Mouse (Mus musculus) spleen, adult 18-20 months (tissue): ENCODE data around the gene Slc16a4.
"Not testable (repeated sequence)": the region's sequence is repeated elsewhere in the genome, so short reads cannot be mapped to it uniquely, and the experiment has no call there.

Source experiments
- DNase-seq, 2 experiments: peaks; one replicate each; pipeline ENCODE4 v3.0.0; 2022; ENCODE audit warnings: mixed read lengths in 2 of 2

Slc16a4 gene

DNA sequence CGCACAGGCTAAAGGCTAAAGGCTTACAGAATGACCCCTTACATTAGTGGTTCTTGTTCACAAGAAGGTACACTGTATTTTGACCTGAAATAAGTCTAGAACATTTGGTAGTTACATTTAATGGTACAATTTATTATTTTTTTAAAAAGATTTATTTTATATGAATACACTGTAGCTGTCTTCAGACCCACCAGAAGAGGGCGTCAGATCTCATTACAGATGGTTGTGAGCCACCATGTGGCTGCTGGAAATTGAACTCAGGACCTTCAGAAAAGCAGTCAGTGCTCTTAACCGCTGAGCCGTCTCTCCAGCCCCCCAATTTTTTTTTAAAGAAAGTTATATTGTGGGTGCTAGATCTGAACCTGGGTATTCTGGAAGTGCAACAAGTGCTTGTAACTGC lies 5.9 kb downstream of the Slc16a4 start:
- DNase-seq, result not testable (repeated sequence)

DNA sequence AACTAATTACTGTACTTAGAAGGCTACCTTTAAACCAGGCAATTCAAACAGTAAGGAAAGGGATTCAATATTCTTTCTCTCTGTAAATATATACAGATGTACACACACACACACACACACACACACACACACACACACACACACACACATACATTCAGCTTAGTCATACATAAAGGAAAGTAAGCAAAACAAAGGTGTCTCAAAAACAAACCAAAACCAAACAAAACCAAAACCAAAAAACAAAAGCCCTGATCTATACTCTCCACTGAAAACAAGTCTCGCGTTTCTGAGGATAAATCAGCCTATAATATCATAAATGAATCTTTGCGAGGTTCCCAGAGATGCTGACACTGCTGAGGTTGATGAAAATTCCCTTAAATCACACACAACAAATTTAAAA lies 26.3 kb downstream of the Slc16a4 start:
- no peak for DNase-seq

DNA sequence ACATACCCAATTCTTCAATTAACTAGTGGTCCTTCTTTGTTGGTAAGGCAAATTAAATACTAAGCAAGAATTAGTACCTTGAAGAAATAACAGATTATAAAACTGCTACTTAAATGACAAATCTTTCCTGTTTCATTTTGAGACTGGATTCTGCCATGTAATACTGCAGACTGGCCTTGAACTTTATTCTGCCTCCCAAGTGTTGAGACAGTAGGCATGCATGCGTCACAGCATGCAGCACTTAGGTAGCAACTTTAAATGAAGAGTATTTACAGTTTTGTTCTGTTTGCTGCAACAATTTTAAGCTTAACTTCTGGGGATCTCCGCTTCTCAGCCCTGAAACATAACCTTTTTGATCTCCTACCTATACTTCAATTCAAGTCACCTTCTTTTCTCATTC lies 30.1 kb downstream of the Slc16a4 start:
- no peak for DNase-seq

DNA sequence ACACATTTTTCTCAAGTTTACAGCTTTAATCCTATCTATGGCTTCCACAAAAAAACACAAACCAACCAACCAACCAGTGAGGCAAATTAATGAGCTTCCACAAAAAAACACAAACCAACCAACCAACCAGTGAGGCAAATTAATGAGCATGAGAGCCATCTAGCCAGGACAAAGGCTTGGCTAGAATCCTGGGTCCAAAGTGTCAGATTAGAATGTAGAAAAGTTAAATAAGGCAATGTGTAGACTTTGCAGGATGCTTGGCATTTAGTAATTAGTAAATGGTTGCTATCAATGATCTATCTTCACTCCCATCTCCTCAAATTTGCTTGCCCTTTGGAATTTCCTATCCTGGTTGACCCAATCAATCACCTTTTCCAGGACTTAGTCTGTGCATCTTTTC lies 30.7 kb downstream of the Slc16a4 start:
- no peak for DNase-seq

DNA sequence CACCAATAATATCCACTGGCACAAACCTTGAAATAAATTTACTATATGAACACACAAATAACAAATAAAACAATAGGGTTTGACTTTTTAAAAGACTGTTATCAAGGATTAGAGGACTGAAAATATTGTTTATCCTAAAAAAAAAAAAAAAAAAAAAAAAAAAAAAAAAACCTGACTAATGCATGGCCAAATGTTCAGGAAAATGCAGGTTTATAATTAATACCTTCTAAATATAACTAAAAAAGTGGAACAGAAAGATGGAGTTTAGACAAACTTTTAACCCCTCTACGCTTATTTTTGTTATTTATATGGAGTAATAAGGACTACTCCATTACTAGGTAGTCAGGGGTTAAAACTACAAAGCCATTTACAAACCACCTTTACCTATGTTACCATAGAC lies 35.4 kb downstream of the Slc16a4 start:
- no peak for DNase-seq

DNA sequence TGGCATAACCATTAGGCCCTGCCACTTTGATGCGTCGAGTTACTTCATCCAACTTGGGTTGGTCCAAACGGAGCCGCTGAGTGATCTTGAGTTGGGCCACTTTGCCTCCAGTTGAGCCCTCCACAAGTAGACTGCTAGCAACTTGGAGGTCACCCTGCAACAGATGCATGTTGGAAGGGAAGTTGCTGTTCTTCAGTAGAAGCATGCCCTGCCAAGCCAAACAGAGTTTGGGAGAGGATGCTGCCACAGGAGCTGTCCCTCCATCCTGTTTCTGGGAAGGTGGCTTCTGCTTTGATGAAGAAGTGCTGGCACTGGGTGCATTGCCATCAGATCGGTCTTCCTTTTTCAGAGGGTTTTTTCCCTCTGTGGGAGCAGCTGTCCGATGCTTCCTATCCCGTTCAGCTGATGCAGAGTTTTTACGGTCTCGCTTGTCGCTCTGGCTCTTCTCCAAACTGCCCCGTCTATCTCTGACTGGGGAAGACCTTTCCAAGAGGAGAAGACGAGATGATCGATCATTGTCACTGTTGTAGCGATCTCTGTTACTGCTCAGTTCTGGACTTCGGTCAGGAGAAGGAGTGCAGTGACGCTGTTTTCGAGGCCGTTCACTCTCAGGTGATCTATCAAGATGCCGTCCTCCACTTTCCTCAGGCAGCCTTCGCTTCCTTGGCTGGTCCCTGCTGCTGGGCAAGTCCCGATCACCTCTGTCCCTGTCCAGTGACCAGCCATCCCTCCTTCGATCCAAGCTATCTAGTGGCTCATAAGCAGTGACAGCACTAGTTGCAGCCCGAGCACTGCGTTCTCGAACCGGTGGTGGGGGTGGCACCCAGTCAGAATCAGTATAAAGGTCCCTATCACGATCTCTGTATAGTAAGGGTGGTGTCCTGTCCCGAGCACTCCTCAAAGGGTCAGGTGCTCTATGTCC lies 39.7 kb downstream of the Slc16a4 start:
- DNase-seq, result no peak

DNA sequence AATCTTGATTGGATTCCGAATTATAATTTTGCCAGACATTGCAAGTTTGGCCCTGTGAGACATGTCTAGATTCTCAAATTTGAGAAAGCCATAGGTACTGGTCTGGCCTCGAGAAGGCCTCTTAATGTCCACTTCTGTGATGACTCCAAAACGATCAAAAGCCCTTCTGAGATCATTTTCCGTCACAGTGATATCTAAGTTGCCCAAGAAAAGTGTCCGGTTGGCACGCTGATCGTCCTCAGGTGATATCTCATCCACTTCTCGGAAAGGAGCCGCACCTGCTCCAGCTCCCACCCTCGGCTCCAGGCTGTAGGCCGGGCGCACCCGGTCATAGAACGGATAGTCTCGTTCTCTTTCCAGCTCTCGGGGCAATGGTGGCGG lies 40.7 kb downstream of the Slc16a4 start:
- no peak for DNase-seq

DNA sequence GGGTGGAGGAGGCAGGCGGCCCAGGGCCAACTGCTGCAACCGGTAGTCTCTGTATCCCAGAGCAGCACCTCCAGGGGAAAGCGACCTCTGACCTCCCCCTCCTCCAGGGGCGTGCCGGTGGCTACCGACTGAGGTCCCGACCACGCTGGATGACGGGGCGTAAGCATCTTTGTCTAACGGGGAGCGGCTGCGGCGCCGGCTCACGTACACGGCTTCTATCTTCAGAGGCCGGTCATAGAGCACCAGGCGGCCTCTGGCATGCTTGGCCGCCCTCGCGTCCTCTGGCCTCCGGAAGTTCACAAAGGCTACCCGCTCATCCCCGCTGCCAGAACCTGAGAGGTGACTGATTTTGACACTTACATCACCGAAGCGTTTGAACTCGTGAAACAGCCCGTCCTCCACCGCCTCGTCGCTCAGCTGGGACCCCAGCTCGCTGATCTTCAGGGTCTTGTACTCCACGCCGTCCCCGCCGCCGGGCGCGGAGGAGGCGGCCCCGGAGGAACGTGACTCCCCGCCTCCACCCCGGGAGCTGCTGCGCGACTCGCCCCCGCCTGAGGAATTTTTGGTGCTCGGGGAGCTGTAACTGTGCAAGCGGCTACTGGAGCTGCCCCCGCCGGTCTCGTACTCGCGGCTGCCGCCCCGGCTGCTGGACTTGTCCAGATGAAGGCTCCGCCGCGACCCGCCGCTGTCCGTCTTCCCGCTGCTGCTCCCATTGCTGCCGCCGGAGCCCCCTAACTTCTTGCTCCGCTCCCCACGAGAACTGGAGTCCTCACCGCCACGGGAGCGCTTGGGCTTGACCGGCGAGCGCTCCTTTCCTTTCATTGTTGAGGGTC lies 41.3 kb downstream of the Slc16a4 start:
- peak in 1 of 2 experiments; percentile 34 for DNase-seq

DNA sequence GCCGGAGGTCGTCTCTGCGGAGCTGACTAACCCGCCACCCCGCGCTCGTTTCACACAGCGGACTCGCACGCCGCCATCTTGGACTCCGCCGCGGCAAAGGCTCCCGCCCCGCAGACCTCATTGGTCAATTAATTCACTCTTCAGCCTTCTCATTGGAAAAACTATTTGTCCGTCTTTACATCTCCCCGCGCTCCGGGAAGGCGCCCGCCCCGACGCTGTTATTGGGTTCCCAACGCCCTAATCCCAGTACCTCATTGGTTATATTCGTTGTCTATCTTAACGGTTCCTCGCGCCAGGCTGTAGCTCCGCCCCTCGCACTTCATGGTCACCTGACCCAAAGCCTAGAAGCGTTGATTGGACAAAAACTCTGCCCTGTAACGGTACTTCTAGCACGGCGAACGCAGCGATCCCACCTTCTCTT lies 41.9 kb downstream of the Slc16a4 start:
- peak; percentile 84 to 92 for DNase-seq

DNA sequence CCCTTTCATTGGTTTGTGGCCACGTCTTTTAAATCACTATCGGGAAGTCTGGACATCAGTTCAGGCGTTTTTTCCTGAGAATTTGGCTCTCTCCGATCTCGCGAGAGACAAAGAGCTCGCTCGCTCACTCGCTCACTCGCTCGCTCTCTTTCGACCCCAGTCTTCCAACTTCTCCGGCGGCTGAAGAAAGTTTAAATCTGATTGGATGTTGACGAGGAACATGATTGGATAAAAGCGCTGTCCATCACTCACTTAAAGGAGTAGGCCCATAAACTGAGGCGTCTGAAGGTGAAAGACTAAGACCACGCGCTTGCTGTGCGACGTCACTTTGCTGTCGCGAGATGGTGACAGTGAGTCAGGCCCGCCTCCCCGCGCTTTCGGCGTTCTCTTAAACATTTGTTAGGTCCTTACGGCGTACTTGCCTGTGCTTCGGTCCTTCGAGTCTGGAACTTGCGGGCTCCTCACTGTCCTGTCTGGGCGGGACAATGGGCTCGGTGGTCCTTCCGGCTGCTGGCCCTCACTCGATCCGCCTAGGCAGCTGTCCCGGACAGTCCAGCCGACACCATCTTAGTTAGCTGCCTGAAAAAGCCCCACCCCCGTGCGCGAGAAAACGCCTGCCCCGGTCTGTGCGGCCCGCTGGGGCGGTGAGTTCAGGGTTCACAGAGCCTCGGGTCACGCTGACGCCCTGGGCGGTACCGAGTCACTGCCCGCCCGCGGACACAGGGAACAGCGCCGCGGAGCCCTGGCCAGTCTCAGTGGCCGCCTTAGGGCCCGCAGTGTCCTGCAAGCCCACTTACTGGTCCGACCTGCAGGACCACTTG lies 42.6 kb downstream of the Slc16a4 start, which contains the start of gene Rbm15:
Gene Rbm15, minus strand, starts transcription at position 293 of the 821 bp plus-strand sequence.
- peak; percentile 90 for DNase-seq

DNA sequence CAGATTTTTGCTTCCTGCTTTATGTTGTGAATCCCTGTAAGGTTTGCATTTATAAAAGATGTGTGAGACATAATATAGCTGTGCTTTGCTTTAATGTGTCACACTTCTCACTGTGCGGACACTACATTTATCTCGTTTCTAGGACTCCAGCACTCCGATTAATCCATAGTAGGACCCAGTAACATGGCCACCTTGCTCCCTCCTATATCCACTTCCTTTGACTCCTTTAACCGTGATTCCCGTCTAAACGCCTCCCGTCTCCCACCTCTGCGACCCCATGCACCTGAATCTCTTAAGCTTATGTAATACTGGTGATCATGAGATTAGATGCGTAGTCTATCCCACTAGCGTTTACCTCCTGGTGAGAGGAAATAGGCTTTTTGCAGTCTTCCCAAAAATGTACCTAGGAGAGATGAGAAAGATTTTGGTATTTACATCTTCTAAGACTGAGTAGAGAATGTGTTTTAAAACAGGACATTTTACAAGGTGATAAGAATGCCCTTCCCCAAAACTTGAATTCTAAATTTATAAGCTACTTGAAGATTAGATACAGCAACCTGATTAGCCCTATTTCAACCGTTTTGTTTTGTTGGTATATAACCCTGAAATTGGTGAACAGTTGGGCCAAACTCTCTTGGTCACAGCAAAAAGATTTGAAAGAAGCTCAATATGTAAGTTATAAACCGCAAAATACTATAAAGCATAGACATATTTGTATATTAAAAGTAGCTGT lies 43.3 kb downstream of the Slc16a4 start:
- DNase-seq, result no peak

DNA sequence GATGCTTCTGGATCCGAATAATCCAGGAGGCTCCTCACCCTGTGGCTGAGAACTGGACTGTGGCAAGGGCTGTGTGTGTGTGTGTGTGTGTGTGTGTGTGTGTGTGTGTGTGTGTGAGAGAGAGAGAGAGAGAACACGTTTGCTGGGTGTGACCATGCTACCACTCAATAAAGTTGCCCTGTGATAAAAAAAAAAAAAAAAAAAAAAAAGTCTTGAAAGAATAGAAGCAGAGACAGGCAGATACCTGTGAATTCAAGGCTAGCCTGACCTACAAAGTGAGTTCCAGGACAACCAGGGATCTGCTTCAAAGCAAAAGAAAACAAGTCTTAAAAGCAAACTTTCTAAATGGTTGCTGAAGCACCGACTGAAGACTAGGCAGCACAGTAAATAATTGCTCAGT lies 52.9 kb downstream of the Slc16a4 start:
- no peak for DNase-seq

DNA sequence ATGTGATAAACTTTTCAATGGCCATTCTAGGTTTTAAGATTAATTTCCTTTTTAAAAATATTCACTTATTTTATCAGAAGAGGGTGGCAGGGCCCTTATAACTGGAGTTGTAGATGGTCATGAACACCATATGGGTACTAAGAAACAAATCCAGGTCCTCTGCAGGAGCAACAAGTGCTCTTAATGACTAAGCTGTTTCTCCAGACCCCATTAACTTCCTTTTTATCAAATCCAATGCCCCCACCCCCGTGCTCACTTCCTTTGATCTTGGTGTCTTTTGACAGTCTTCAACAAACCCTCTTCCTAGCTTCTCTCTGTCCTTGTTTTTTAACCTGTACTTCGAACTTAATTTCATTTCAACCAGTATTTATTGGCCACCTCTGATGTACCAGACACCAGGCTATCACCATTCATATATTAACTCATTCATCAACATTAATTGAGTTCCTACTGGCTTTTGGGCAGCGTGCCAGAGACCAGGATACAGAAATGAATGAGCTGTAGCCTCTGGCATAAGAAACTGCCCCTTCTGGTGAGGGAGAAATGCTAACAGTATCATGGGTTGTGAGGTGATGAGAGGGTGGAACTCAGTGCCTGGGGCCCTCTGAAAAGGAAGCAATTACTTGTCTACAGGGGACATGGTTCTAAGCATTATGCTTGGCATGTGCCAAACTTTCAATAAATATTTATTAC lies 54.1 kb downstream of the Slc16a4 start:
- DNase-seq, result no peak

DNA sequence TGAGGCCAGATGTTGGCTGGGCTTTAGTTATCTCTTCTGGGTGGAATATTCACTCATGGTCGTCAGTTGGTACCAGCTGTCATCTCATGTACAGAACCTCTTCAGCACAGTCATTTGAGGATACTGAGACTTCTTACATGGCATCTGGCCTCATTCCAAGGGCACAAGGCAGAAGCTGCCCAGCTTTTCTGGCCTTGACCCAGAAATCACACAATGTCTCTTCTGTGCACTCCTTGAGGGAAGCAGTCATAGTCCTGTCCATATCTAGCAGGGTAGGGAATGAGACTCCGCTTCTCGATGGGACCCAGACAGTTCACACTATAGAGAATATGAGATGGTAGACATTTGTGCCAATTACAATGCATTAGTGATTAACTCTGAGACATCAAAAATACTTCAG lies 58.0 kb downstream of the Slc16a4 start:
- DNase-seq, result no peak

DNA sequence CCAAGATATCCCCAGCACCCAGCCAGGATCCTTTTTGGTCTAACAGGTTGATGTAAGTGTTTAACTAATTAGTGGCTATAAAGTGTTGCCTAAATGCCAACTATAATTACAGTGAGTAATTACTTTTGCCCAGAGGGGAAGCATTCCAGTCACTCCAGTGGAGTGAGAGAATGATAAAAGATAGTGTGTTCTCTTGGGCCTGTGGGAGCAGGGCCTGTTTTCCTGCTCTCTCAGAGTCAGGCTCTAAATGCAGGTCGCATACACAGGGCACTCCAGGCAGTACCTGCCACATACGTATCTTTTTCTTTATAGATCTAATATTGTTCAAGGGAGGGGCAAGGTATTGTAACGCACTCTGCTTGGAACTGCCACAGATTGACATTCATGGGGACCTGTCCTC lies 60.7 kb downstream of the Slc16a4 start:
- DNase-seq, result no peak

DNA sequence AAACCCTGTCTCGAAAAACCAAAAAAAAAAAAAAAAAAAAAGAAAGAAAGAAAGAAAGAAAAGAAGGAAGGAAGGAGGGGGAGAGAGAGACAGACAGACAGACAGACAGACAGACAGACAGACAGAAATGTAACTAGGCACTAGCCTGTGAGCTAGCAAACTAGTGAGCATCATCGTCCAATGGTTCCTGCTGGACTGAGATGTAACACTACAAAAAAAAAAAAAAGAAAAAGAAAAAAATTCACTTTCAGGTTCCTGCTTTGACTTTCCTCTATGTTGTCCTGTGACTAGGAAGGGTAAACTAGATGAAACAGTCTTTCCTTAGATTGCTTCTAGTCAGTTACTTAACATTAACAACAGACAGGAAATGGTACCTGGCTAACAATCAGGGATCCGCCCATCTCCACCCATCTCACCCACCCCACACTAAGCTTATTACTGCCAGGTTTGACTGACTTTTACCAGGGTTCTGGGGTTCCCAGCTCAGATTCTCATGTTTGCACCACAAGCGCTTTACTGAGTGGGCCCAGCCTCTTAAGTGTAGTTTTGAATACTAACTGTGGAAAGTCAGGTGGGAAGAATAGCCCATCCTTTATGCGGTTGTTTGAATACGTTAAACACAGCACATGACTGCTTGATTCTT lies 64.7 kb downstream of the Slc16a4 start:
- no peak for DNase-seq

DNA sequence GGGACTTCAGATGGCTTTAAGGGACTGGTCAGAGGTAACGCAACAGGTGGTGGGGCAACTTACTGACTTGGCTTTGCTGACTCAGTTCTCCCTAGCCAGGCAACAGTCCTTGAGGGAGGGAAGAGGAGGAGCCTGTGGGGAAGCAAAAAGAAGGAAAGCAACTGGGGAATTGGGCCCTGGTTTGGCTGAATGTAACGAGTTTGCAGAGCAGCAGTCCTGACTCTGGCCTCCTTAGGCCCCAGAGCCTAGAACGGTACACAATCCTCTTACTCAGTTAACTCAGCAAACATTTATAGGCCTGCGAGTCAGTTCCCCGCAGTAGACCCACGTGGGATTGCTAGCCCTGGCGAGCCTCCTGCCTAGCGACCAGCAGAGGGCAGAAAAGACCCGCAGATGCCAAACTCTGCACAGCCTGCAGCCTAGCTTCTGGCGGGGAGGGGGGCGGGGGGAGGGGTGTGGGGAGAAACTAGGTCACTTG lies 66.0 kb downstream of the Slc16a4 start:
- DNase-seq, result peak; percentile 16 to 51

DNA sequence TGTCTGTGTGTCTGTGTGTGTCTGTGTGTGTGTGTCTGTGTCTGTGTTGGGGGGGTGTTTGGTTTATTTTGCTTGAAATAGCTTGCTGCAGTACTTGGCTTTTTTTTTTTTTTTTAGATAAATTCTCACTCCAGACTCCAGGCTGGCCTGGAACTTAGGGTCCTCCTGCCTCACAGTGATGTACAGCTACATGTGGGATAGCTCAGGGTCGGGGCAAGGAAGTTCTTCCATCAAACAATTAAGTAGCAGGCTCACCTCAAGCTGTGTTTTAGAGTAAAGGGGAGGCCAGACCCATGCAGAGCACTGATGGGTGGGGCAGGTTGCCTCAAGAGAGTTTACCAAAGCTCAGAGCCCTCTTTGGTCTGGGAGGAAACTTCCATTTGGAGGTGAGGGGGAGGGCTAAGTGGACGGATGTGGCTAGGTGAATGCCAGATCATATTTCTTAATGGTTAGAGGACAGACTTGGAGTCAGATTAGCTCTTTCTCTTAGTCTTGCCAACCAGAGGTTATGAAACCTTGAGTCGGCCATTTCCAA lies 66.7 kb downstream of the Slc16a4 start:
- no peak for DNase-seq

DNA sequence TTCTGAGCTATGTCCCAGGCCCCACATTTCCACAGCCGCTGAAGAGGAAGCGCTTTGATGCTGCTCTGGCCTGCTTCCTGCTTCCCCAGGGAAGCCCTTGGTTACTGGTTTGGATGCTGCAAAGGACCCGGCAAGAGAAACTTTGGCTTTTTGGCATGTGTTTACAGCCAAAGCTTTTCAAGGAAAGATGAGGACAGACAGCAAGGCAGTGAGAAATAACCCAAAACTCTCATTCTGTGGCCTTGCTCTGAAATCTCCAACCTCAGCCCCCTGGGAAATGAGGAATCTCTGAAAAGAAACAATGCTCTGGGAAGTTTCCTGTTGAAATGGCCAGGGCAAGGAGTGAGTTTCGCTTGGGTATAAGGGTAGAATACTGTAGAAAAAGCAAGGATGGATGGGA lies 69.3 kb downstream of the Slc16a4 start:
- DNase-seq, result no peak
